Mouse (Mus musculus): ENCODE data around the gene Shank2.

Shank2 gene

GRCm38 (mm10) chr7:144229421-144229820 lies 227.7 kb downstream of the Shank2 start:
- DNase-seq (ENCODE audit: low spot score in 2 of 2), result no peak

GRCm38 (mm10) chr7:144232132-144232706 lies 230.5 kb downstream of the Shank2 start:
- no peak for DNase-seq (ENCODE audit: low spot score in 2 of 2)

GRCm38 (mm10) chr7:144233479-144233878 lies 231.8 kb downstream of the Shank2 start:
- DNase-seq (ENCODE audit: low spot score in 2 of 2), result no peak

- DNase-seq (ENCODE audit: low spot score in 2 of 2), result no peak
These were observed 233.1 kb downstream of the Shank2 start for GRCm38 (mm10) chr7:144234783-144235182.

GRCm38 (mm10) chr7:144235523-144235922 lies 233.8 kb downstream of the Shank2 start:
- DNase-seq (ENCODE audit: low spot score in 2 of 2), result no peak

- DNase-seq (ENCODE audit: low spot score in 2 of 2), result no peak
These were observed 235.1 kb downstream of the Shank2 start for GRCm38 (mm10) chr7:144236802-144237201.

DNA sequence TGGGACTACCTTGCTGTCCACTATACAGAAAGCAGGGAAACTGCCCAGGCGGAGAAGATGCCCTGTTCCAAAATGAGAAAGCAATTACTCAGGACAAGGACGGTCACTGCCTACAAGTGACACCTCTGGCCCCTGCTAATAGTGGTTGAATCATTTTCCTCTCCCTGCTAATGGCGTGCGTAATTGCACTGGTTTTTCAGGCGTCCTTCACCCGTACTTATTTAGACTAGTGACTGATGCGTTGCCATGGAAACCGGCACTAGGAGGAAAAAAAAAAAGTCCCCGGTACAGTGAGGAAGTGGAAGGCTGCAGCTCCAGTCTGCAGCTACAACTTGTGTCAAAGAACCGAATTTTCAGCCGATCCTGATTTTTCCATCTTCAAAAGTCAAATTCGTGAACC lies 236.7 kb downstream of the Shank2 start:
- DNase-seq (ENCODE audit: low spot score in 2 of 2), result no peak

GRCm38 (mm10) chr7:144238992-144239391 lies 237.3 kb downstream of the Shank2 start:
- DNase-seq (ENCODE audit: low spot score in 2 of 2), result no peak

DNA sequence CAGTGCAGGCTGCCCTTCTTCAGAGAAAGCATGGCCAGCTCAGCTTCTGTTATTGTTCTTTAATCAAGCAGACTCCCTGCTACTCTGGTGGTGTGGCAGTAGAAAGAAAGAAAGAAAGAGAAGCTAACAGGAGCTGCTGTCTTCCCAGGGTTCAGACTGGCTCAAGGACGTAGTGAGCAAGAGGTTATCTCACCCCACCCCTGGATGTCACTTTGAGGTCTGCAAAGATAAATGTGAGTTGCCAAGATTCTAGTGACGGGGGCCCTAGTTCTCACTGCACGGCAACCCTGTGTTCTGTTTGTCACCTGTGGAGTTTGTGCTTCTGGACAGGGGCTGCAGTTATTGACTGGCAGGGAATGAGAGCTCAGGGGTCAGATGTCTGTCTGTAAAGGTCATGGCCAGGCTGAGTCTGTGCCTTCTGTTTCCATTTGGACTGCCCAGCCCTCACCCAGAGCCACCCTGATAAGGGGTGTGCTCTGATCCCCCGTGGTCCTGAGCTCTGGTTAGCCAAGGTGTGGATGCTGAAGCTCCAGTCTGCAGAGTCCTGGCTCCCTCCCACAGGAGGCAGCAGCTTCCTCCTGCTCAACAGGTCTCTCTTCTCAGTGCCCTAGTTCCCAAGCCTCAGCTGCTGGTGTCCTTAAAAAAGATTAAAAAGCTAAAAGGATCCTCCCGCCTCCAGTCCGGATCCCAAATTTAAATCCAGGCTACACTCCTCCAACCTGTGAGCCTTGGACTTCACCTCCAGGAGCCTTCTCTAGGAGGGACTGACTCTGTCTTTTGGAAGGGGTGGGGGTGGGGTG lies 238.0 kb downstream of the Shank2 start:
- DNase-seq (ENCODE audit: low spot score in 2 of 2), result no peak

DNA sequence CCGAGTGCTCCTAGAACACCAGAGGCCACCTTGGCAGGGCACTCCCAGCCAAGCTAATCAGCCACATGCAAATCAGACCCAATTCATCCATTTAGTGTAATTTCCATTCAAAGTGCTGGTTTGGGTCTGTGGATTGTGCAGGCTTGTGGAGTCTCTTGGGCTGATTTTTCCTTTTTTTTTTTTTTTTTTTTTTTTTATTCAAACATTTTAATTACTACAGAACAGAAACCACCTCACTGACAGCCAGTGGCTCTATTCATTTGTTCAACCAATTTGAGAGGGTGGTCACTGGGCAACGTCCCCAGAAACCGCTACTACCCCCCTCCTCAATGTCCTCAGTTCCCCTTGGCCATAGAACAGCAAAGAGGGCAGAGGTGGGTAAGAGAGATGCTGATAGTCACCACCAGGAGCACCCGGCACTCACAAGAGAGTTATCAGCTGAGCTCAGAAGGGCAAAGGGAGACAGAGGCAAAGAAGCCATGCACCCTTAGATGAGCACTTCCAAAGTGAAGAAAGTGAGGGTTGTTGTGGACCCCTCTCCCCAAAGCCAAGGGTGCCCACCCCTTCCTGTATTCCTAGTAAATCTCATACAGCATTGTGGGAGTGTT lies 239.1 kb downstream of the Shank2 start:
- no peak for DNase-seq (ENCODE audit: low spot score in 2 of 2)

GRCm38 (mm10) chr7:144244203-144244602 lies 242.5 kb downstream of the Shank2 start:
- DNase-seq (ENCODE audit: low spot score in 2 of 2), result no peak

DNA sequence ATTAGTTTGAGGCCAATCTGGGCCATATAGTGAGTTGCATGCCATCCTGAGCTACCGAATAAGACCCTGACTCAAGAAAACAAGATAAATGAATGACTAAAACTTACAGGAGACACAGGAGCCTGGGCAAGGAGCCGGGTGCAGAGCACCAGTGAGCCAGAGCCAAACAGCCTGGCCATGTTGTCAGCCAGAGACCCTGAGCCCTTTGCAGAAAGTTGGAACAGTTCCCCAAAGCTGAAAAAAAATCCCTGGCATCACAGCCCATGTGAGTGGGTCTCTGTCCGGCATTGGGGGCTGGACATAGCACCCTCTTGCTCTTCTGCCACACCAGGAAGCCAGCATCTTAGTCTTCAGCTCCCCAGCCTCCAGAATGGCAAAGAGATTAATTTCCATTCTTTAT lies 244.5 kb downstream of the Shank2 start:
- no peak for DNase-seq (ENCODE audit: low spot score in 2 of 2)

DNA sequence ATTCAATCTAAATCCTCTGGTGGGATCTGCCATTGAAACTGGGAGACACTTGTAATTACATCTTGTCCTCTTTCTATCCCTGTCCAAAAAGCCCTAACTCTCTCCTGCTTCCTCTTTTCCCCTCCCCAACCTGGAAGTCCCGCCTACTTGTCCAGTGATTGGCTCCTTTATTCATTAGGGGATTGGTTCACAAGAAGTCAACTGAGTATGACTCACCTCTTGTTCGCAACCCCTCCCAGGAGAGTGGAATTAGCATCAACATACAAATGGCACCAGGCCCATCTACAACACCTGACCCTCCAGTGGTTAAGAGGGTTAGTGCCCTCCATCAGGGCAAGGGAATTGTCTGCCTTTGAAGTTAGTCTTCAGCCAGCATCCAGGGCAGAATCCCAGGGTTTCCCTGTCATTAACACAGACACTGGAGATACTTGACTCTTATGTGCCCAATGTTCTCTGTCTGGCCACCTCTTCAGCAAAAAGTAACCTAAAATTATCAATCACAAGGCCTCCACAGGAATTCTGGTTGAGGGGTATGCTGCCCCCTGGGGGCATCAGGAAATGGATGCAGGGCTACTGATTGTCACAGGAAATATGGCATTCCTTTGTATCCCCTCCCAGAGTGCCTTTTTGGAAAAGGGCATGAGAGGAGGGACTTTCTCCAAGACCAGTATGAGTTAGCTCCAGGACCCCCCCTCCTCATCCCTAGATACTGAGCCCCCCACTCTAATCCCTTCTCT lies 247.1 kb downstream of the Shank2 start:
- no peak for DNase-seq (ENCODE audit: low spot score in 2 of 2)

DNA sequence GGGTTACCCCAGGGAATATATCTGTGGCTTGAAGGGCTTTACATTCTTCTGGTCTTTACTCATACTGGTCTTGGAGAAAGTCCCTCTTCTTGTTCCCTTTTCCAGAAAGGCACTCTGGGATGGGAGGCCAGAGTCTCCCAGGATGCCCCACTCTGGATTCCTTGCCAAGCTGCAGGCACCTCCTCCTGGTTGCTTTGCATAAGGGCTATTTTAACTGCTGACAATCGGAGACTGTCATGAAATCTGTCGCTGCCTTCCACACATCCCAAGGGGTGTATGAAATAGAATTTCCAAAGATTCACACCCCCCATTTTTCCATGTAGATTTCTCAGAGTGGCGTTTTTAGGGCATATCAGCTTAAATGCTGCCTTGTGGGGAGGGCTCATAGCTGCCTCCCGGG lies 249.1 kb downstream of the Shank2 start:
- no peak for DNase-seq (ENCODE audit: low spot score in 2 of 2)

DNA sequence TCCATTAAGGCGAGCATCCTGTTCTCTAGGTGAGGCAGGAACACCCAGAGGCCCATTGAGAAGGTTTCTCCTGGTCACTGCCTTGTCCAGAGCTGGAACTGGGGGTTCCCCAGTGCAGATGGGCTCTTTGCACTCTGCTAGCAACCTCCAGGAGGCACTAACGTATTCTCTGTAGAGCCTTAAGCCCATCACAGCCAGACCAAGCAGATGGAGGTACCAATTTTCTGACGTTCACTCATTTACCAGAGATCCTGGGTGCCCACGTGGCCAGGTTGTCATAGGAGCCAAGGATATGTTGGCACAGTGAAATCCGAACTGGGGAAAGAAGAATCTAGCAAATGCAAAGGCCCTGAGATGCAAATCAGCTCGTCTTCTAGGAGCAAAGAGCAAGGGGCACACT lies 249.5 kb downstream of the Shank2 start:
- DNase-seq (ENCODE audit: low spot score in 2 of 2), result no peak

- DNase-seq (ENCODE audit: low spot score in 2 of 2), result no peak
These were observed 253.0 kb downstream of the Shank2 start for GRCm38 (mm10) chr7:144254674-144255246.

DNA sequence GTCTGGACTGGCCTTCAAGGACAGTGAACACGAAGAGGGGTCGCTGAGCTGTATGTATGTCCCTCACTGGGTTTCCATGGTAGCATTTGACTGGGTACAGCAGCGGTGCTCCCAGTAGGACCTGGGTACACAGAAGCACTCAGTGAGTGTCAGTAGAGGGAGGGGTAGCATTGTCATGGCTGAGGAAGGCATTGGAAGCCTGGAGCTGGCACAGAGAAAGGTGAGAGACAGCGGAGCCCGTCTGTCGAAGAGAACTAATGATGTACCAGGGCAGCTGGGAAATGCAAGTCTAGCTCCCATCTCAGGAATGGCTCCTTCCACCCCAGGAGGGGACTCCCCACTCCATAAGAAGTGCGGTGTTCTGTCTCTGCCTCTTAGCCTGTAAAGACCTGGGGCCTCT lies 256.1 kb downstream of the Shank2 start:
- no peak for DNase-seq (ENCODE audit: low spot score in 2 of 2)

- no peak for DNase-seq (ENCODE audit: low spot score in 2 of 2)
These were observed 256.6 kb downstream of the Shank2 start for GRCm38 (mm10) chr7:144258332-144258731.

- no peak for DNase-seq (ENCODE audit: low spot score in 2 of 2)
These were observed 260.9 kb downstream of the Shank2 start for GRCm38 (mm10) chr7:144262666-144263065.

DNA sequence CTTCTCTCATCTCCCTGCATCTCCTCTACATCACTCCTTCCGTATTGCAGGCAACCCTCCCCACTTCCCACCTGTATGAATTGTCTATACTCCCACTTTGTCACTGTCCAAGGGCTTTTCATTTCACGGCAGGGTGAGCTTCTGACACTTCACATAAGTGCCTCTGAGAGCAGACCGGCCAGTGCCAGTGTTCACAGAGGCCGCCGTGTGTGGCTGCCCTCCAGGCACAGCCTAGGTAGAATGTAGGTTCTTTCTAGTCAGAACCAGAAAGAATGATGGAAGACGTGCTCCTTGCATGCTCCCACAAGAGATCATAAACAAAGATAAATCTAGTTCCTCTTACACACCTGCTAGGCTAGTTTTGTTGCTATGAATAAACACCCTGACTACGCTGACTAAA lies 265.0 kb downstream of the Shank2 start:
- no peak for DNase-seq (ENCODE audit: low spot score in 2 of 2)

DNA sequence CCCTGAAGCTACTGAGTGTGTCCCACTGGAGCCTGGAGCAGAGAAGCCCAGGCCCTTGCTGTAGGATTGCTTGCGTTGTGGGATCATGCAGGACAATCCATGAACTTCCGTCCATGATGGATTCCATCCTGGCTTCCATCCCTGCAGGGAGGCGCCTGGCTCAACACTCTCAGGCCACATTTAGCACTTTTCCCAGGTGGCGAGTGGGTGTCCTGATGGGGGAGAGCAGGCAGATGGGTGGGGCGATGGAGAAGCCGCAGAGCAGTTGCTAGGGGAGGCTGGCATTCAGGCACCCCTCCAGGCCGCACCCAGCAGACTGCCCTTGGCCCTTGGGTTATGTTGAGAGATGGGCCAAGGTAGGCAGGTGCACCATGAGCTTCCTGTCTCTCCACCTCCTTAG lies 266.6 kb downstream of the Shank2 start:
- no peak for DNase-seq (ENCODE audit: low spot score in 2 of 2)

DNA sequence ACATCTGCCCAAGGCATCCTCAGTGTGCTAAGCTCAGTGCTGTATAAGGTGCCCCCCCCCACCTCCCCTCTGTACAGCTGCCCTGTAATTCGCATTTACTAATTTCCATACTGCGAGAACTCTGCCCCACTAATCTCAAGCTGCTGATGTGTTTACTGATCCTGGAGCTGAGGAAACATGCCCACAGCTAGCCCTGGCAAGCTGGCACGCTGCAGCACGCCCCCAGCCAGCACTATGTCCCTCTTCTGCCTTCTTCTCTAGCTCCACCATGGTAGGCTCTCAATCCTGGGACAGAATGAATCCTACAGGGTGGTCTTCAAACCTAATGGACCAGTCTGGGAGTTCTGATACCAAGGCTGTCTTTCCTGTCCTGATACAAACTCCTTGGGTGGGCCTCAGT lies 267.1 kb downstream of the Shank2 start:
- DNase-seq (ENCODE audit: low spot score in 2 of 2), result no peak

Data from heart, adult 9 months (tissue).